Mouse (Mus musculus) midbrain, embryonic 11.5 days (tissue): ENCODE results near the gene Snrpa. TPM values are rescaled to one million over a fixed set of nuclear protein-coding genes. Genes with fewer than 3 reads are reported as not detected.
A peak's percentile ranks its signal among the peaks of the same experiment; 100 is the strongest.

Experiments used
- ATAC-seq: fragments of 200-750 bp; cut with Nextera tagmentation; 2 replicates; pipeline ENCODE4 v1.8.0; 2017; ENCODE audit warnings: moderate TSS enrichment, moderate library complexity; ENCODE audit not compliant: low FRiP score
- DNase-seq: peaks from one replicate; pipeline ENCODE4 v3.0.0; 2015; ENCODE audit warnings: low spot score; ENCODE audit errors: missing footprints
- H3K27ac ChIP-seq: fragments of 300-500 bp; sonication (generic); 2 replicates; pipeline ENCODE4 v1.5.1; 2014; ENCODE audit warnings: low read depth, low read length
- H3K27me3 ChIP-seq: fragments of 300-500 bp; sonication (generic); 2 replicates; pipeline ENCODE4 v1.6.1; 2014; ENCODE audit warnings: mild to moderate bottlenecking, low read length, moderate library complexity, mixed read lengths; ENCODE audit not compliant: control insufficient read depth, insufficient read depth
- H3K36me3 ChIP-seq: fragments of 300-500 bp; sonication (generic); 2 replicates; pipeline ENCODE4 v1.6.1; 2014; ENCODE audit warnings: mild to moderate bottlenecking, low read length, moderate library complexity, mixed read lengths; ENCODE audit not compliant: control insufficient read depth, insufficient read depth
- H3K4me1 ChIP-seq: fragments of 300-500 bp; sonication (generic); 2 replicates; pipeline ENCODE4 v1.6.1; 2014; ENCODE audit warnings: low read length; ENCODE audit not compliant: control insufficient read depth, insufficient read depth
- H3K4me2 ChIP-seq: fragments of 300-500 bp; sonication (generic); 2 replicates; pipeline ENCODE4 v1.6.1; 2014; ENCODE audit warnings: mild to moderate bottlenecking, moderate library complexity
- H3K4me3 ChIP-seq: fragments of 300-500 bp; sonication (generic); 2 replicates; pipeline ENCODE4 v1.5.1; 2014; ENCODE audit warnings: low read depth, low read length
- H3K9ac ChIP-seq: fragments of 300-500 bp; sonication (generic); 2 replicates; pipeline ENCODE4 v1.6.1; 2014; ENCODE audit warnings: low read length
- H3K9me3 ChIP-seq: fragments of 300-500 bp; sonication (generic); 2 replicates; pipeline ENCODE4 v1.6.1; 2016; ENCODE audit warnings: low read length; ENCODE audit not compliant: control insufficient read depth
- WGBS: fragments of 180-500 bp; shearing (Covaris S2); extraction: QIAGEN DNeasy Blood & Tissue Kit; methylation state at CpG from one replicate; pipeline ENCODE4 v1.1.7; 2014; 5-methylcytosine and 5-hydroxymethylcytosine counted together
- polyA plus RNA-seq: library from polyadenylated mRNA; unstranded; fragments of >200 nt; fragmentation: Nextera tagmentation; extraction: Ambion mirVana; gene quantifications from 2 replicates; pipeline ENCODE4 v1.2.1, GENCODE M21; 2014

Gene Snrpa
- polyA plus RNA-seq, 1 experiment from 2014 or later, result 364 TPM

DNA sequence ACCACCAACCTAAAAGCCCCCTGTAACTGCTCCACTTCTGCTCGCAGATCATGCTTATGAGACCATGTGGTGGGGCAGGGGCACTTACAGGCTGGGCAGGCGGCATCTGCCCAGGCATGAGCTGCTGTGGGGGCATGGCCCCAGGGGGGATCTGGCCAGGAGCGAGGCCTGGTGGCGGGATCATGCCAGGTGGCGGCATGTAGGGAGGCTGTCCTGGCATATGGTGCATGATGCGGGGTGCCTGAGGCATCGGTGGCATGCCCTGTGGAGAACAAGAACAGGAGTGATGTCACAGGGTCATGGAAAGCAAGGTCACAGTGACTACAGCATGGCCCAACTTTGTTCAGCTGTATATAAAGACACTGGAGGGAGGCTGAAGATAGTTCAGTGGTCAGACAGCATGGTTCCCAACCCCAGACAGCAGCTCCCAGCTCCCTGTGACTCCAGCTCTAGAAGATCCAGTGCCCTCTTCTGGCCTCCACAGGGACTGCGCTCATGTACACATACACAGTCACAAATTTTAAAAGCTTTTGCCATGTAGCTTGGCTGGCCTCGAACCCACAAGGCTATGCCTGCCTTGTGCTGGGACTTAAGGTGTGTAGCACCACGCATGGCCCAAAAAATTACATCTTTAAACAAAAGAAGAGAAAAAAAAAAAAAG lies 6.7 kb downstream of the Snrpa start:
- Histone ChIP-seq H3K36me3 (peaks cover 64% of the 10 kb centered on the region), H3K9ac (no peak overlapping the region), H3K9me3 (no peaks in the 10 kb centered on the region), H3K4me1 (peaks cover 6% of the 10 kb centered on the region), H3K4me2 (no peak overlapping the region), H3K27ac (no peak overlapping the region), H3K4me3 (no peak overlapping the region), H3K27me3 (no peaks in the 10 kb centered on the region)
- ATAC-seq, result no peak
- 97% methylated on average over 10 of the region's 10 CpGs for WGBS
- peak; percentile 19 for DNase-seq

DNA sequence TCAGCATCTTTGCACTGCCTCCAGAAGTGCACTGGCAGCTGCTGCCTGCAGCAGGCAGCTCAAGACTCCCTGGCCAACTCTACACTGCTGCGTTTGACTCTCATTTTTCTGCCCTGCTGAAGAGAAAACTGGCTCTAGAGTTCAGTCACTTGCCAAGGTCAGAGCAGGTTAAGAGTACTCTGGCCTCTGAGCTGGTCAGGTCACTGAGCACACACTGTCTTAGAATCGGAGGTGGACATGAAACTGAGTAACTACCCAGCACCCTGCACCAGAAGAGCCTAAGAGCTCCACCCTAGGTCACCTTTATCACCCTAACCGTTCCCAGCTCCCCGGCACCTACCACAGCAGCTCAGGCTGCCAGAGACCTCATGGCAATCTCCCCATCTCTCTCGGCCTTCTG lies 10.1 kb downstream of the Snrpa start:
- no peaks in the 10 kb centered on the region for H3K27me3 ChIP-seq
- peaks cover 50% of the 10 kb centered on the region for H3K36me3 ChIP-seq
- H3K4me3 ChIP-seq, result no peak overlapping the region
- ATAC-seq, result no peak
- peak; percentile 68 for DNase-seq
- H3K9me3 ChIP-seq, result no peaks in the 10 kb centered on the region
- WGBS, result 94% methylated on average over 5 of the region's 5 CpGs
- H3K27ac ChIP-seq, result no peak overlapping the region
- no peaks in the 10 kb centered on the region for H3K4me1 ChIP-seq
- no peak overlapping the region for H3K9ac ChIP-seq
- H3K4me2 ChIP-seq, result no peak overlapping the region

GRCm38 (mm10) chr7:27184964-27185363 lies 11.1 kb downstream of the Snrpa start:
- Histone ChIP-seq H3K9me3 (no peaks in the 10 kb centered on the region), H3K36me3 (peaks cover 40% of the 10 kb centered on the region), H3K27me3 (no peaks in the 10 kb centered on the region), H3K4me1 (peaks cover 2% of the 10 kb centered on the region; the same call in 1 of the 2 replicates), H3K4me2 (no peak overlapping the region), H3K9ac (no peak overlapping the region), H3K27ac (no peak overlapping the region), H3K4me3 (no peak overlapping the region)
- no peak for ATAC-seq
- peak; percentile 94 for DNase-seq
- 76% methylated on average over 3 of the region's 3 CpGs for WGBS

DNA sequence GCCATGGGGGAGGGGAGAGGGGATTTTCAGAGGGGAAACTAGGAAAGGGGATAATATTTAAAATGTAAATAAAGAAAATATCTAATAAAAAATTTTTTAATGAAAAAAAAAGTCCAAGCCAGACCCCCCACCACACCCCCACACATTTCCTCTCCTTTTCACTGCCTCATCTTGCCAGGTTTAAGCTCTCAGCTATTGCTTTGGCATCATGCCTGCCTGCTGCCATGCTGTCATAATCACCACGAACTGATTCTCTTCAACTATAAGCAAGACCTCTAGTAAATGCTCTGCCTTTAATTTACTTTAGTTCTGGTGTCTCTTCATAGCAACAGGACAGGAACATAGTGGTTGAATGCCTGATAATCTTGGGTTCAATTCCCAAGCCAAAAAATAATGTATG lies 13.6 kb downstream of the Snrpa start:
- 97% methylated on average over 1 of the region's 1 CpGs for WGBS

GRCm38 (mm10) chr7:27180837-27181695 lies 15.0 kb downstream of the Snrpa start, which contains the start of the genes Gm21983 and Mia:
Gene Gm21983 (minus strand): TSS chr7:27181086.
Gene Mia (minus strand): TSS chr7:27181157.
- DNase-seq (peak; percentile 44), ATAC-seq (no peak)
- Histone ChIP-seq H3K9me3 (no peaks in the 10 kb centered on the region), H3K27ac (no peak within 1 kb of the TSS), H3K4me2 (no peak within 1 kb of the TSS), H3K27me3 (no peaks in the 10 kb centered on the region), H3K4me1 (peaks cover 8% of the 10 kb centered on the region), H3K36me3 (peaks cover 14% of the 10 kb centered on the region), H3K9ac (no peak within 1 kb of the TSS), H3K4me3 (no peak within 1 kb of the TSS)
- WGBS, result 70% methylated on average over 14 of the region's 14 CpGs

More for the DNA sequence above, 13.6 kb downstream of the Snrpa start:
- Histone ChIP-seq H3K27me3 (no peaks in the 10 kb centered on the region), H3K36me3 (peaks cover 20% of the 10 kb centered on the region), H3K9me3 (no peaks in the 10 kb centered on the region), H3K4me3 (no peak overlapping the region), H3K4me2 (no peak overlapping the region), H3K27ac (no peak overlapping the region), H3K4me1 (peaks cover 8% of the 10 kb centered on the region), H3K9ac (no peak overlapping the region)
- DNase-seq, result no peak
- no peak for ATAC-seq

GRCm38 (mm10) chr7:27180036-27180435 lies 16.0 kb downstream of the Snrpa start:
- Histone ChIP-seq H3K4me1 (peaks cover 8% of the 10 kb centered on the region), H3K27me3 (no peaks in the 10 kb centered on the region), H3K27ac (no peak overlapping the region), H3K4me2 (no peak overlapping the region), H3K9ac (no peak overlapping the region), H3K9me3 (no peaks in the 10 kb centered on the region), H3K36me3 (peaks cover 5% of the 10 kb centered on the region), H3K4me3 (no peak overlapping the region)
- DNase-seq, result peak; percentile 41
- no peak for ATAC-seq
- WGBS, result 58% methylated on average over 5 of the region's 5 CpGs

DNA sequence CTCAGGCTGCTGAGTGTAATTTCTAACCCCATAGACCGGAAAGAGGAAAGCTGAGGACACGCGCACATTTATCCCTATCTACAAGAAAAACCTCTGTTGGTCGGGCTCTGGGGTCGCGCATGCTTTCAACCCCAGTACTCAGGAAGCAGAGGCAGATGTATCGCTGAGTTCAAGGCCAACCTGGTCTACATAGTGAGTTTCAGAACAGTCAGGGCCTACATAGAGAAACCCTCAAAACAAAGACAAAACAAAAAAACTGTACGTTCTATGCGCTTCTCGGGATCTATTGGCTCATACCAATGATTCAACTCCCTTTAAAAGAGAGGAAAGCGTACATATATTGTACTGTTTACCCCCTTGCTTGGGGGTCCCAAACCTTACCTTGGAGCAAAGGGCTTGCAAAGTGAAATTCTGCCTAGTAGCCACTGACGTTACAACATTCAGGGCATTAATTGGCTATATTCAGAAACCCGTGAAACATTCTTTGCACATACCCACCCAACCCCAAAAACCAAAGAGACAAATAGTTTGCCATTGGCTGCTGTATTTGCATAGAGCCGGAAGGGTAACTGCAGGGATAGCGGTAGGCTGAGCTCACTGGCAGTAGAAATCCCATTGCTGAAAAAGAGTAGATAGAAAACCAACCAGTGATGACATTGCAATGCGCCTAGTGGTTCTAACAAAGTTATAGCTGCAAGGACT lies 16.7 kb downstream of the Snrpa start:
- H3K4me1 ChIP-seq, result peaks cover 8% of the 10 kb centered on the region
- H3K9me3 ChIP-seq, result no peaks in the 10 kb centered on the region
- ATAC-seq (no peak), DNase-seq (no peak)
- no peaks in the 10 kb centered on the region; the same call in 1 of the 2 replicates for H3K36me3 ChIP-seq
- peak overlapping the region; percentile 72 for H3K4me3 ChIP-seq
- 48% methylated on average over 16 of the region's 16 CpGs for WGBS
- H3K4me2 ChIP-seq, result peak overlapping the region; percentile 50
- no peaks in the 10 kb centered on the region for H3K27me3 ChIP-seq
- H3K9ac ChIP-seq, result peak overlapping the region; percentile 58
- H3K27ac ChIP-seq, result peak overlapping the region; percentile 69

GRCm38 (mm10) chr7:27178324-27179216 lies 17.5 kb downstream of the Snrpa start, which contains the start of gene Rab4b:
Gene Rab4b (minus strand): TSS chr7:27178896.
- Histone ChIP-seq H3K4me2 (peak within 1 kb of the TSS; percentile 50), H3K4me1 (peaks cover 8% of the 10 kb centered on the region), H3K27ac (peak within 1 kb of the TSS; percentile 87), H3K9ac (peak within 1 kb of the TSS; percentile 66), H3K27me3 (no peaks in the 10 kb centered on the region), H3K4me3 (peak within 1 kb of the TSS; percentile 72), H3K36me3 (no peaks in the 10 kb centered on the region), H3K9me3 (no peaks in the 10 kb centered on the region)
- ATAC-seq (peak; percentile 98), DNase-seq (peak; percentile 99)
- under 1% methylated on average over 53 of the region's 53 CpGs for WGBS
